Mouse (Mus musculus) layer of hippocampus, postnatal 10 days (tissue): ENCODE data around the gene Fbxl7. TPM values are rescaled to one million over a fixed set of nuclear protein-coding genes. Genes with fewer than 3 reads are reported as not detected.

Source experiments
- DNase-seq, 2 experiments: peaks; one replicate each; pipeline ENCODE4 v3.0.0; 2021; ENCODE audit warnings: low spot score in 2 of 2
- total RNA-seq, 2 experiments: library from RNA; stranded (reverse); gene quantifications; 2 replicates each; pipeline ENCODE4 v1.2.3; 2021

The Fbxl7 gene
- total RNA-seq, 2 experiments from 2014 or later: 6.4 to 6.9 TPM

- no peak for DNase-seq
Observed at GRCm38 (mm10) chr15:26501024-26501423, 394.4 kb downstream of the Fbxl7 start.
